Mouse (Mus musculus): ENCODE data around the gene Bax. TPM values are rescaled to one million over a fixed set of nuclear protein-coding genes. Genes with fewer than 3 reads are reported as not detected.
"Not testable (repeated sequence)": the region's sequence is repeated elsewhere in the genome, so short reads cannot be mapped to it uniquely, and the experiment has no call there.

Bax gene
- total RNA-seq, 2 experiments from 2014 or later: 116 to 119 TPM

DNA sequence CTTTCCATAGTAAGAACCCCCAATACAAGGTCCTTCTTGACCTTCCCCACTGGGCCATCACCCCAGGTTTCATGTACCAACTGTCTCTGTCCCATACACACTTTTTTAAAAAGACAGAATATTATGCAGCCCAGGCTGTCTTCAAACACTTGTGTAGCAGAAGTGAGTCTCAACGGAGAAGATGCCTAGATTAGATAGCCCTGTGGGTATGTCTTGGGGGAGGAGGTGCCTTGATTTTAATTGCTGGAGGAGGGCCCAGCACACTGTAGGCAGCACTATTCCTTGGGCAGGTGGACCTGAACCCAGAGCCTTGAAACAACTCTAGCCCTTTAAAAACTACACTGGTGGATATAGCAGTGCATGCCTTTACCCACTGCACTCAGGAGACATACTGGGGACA is 15.5 kb upstream of the Bax start:
- DNase-seq: no peak
- intact Hi-C loops (cut with DNase I): no loop called here

DNA sequence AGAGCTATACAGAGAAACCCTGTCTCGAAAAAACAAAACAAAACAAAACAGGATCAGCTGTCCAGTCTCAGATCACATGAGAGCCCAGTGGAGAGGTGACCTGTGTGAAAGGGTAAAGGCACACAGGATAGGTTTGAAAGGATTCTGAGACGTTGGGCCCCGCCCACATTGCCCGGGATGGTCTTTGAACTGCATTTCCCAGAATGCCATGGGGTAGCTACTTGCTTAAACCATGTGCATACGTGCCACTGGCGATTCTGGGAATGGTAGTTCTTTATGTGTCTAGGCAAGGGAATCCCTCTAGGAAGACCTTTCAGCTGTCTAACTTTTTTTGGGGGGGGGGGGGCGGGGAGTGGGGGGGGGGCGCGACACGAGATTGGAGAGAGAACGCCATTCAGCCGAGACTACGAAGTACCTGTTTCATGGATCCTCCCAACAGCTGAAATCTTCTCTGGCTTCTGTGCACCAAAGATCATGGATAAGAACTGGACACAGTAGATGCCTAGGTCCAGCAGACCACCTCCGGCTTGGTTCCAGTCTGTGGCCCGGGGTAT is 14.8 kb upstream of the Bax start, which contains the start of gene Tulp2:
TSS of gene Tulp2 (plus strand) at position 504 of the 554 bp plus-strand sequence.
- intact Hi-C loops (cut with DNase I): no loop called here
- DNase-seq: peak; percentile 52

DNA sequence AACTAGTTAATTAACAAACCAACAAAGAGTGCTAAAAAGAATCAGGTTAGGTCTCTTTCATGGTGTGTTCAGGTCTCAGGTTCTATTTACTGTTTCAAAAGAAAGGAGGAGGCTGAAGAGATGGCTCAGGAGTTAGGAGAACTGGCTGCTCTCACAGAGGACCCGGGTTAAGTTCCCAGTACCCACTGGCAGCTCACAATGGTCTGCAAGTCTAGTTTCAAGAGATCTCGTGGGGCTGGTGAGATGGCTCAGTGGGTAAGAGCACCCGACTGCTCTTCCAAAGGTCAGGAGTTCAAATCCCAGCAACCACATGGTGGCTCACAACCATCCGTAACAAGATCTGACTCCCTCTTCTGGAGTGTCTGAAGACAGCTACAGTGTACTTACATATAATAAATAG is 13.6 kb upstream of the Bax start:
- DNase-seq; intact Hi-C loops (cut with DNase I): not testable (repeated sequence)

DNA sequence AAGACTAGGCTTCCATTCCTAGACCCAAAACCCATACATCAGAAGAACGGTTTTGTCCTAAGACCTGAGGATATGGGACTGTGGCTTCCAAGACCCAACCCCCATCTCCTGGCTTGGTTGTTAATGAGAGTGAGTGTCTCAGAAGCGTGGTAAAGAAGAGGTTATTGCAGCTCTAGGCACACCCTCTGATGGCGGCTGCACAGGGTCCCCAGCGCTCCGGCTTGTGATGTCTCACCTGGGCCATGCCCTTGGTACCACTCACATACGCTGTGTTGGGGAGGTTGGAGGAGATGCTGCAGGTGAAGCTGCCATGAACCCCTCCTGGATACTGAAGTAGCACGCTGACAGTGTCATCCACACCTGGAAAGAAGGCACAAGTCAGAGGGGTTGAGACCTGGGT is 12.1 kb upstream of the Bax start:
- intact Hi-C loops (cut with DNase I): loop anchor here (5.0 kb wide), 1 partner anchor 84 kb away; no protein-coding TSS in a partner anchor
- no peak for DNase-seq

DNA sequence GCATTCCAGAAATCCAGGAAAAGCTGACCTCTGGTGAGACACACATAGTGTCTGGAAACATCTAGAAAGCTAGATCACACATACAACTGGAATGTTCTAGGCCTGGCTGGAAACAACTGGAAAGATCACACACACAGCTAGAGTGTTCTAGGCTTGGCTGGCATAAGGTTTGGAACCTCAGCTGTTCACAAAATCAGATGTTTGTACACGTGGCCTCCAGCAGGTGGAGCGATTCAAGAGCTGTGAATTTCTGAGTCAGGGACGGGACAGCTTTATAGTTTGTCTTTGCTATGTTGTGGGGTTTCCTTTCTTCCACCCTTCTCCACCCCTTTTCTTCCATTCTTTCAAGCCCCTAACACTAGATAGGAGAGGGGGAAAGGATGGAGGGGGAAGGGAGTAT is 10.3 kb upstream of the Bax start:
- DNase-seq: peak; percentile 62
- intact Hi-C loops (cut with DNase I): loop anchor here (5.0 kb wide), 1 partner anchor 85 kb away; no protein-coding TSS in a partner anchor

DNA sequence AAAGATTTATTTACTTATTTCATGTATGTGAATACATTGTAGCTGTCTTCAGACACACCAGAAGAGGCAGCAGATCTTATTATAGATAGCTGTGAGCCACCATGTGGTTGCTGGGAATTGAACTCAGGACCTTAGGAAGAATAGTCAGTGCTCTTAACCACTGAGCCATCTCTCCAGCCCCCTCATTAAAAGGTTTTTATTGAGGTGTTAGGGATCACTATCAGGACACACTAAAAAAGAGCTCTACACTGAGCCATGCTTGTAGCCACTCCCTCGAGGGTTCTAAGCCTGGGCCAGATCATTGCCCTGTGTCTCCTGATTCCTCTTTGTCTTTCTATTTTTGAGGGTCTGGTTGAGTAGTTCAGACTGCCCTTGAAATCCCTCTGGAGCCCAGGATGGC is 9.8 kb upstream of the Bax start:
- intact Hi-C loops (cut with DNase I): loop anchor here (5.0 kb wide), 1 partner anchor 86 kb away; no protein-coding TSS in a partner anchor
- no peak for DNase-seq

DNA sequence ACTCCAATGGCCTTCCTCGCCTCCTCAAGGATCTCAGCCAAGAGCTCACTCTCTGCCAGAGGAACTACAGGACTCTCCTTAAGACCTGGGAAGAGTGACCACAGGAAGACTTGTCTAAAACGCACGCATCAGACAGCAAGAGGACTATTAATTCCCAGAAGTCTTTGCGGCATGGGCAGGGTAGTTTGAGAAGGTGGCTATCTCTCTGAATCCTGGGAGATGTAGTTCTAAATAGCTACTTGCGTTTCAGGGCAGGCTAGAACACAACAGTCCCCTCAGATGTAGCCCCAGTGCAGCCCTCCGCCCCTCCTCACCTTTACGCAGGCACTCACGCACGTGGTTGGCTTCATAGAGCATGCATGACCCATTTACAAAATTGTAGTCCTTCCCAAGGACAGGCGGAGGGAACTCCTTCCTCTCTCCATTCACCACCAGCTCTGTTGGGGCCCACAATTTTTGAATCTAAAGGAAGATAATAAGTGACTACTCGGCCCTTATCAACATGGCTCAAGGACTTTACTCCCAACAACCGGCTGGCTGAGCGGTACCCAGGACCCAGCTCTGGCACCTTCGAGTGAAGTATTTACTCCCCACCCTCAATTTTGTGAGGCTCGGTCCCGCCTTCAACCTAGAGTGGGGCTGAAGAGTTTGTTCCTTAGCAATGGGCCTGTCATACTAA is 8.7 kb upstream of the Bax start:
- no peak for DNase-seq
- intact Hi-C loops (cut with DNase I): loop anchor here (5.0 kb wide), 1 partner anchor 87 kb away; no protein-coding TSS in a partner anchor

DNA sequence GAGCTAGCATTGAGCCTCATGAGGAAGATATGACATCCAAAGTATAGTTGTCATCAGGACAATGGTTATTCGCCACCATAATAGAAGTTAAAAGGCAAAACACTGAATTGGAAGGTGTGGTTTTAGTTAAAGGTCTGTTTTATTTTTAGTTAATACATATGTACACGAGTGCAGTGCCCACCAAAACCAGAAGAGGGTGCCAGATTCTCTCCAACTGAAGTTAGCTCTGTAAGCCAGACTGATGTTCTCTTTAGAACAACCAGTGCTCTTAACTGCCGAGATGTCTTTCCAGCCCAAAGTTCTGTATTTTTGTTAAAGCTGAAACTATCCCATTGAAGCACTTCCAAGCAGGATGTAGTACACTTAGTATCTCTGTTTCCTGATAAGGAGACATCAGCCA is 4.2 kb upstream of the Bax start:
- DNase-seq: peak; percentile 64
- intact Hi-C loops (cut with DNase I): no loop called here

DNA sequence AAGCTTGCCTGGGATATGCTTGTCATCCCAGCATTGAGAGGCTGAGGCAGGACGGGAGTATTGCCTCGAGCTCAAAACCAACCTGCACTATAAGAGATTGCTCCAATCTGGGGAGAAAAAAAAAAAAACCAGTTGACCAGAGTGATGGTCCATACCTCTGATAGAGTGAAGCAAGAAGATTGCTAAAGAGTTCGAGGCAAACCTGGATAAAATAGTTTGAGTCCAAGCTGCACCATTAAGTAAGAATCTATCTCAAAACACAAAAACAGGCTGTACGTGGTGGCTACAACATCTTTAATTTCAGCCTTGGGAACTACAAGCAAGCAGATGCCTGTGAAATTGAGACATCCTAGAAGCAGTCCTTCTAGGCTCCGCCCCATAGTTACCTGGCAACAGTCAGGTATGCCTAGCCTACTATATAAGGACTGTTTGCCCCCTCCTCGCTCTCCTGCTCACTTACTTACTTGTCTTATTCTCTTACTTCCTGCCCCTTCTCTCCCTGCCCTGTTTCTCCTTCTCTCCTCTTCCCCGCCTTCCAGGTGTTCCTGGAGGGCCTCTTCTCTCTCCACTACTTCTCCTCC is 482 bp upstream of the Bax start:
- DNase-seq: no peak
- intact Hi-C loops (cut with DNase I): no loop called here

DNA sequence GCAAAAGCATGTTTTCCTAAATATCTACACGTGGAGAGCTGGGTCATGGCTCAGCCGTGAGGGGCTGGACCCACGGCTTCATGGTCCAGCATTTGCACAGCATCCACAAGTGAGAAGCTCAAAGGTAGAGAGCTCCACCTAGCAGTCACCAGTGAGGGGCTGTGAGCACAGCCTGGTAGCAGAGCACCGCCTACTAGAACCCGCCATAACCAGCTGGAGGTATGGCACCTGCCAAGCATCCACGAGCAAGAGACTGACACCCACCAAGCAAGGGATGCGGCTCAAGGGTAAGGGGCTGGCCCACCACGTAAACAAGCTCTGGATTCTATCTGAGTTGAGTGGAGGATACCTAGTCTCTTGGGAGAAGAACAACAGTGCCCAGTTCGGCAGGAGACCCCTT is 1.1 kb downstream of the Bax start:
- DNase-seq: no peak
- intact Hi-C loops (cut with DNase I): no loop called here

DNA sequence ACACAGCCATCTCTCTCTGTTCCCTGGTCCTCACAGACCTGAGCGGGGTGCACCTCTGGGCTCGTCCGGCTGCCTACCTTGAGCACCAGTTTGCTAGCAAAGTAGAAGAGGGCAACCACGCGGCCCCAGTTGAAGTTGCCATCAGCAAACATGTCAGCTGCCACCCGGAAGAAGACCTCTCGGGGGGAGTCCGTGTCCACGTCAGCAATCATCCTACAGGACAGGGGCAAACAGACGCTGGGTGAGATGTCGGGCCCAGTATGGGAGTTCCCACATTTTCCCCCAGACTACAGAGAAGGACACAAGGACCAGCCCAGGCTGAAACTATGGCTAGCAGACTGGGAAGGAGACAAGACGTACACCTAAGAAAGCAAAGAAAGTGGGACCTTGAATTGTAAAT is 1.6 kb downstream of the Bax start:
- DNase-seq: no peak
- intact Hi-C loops (cut with DNase I): no loop called here

DNA sequence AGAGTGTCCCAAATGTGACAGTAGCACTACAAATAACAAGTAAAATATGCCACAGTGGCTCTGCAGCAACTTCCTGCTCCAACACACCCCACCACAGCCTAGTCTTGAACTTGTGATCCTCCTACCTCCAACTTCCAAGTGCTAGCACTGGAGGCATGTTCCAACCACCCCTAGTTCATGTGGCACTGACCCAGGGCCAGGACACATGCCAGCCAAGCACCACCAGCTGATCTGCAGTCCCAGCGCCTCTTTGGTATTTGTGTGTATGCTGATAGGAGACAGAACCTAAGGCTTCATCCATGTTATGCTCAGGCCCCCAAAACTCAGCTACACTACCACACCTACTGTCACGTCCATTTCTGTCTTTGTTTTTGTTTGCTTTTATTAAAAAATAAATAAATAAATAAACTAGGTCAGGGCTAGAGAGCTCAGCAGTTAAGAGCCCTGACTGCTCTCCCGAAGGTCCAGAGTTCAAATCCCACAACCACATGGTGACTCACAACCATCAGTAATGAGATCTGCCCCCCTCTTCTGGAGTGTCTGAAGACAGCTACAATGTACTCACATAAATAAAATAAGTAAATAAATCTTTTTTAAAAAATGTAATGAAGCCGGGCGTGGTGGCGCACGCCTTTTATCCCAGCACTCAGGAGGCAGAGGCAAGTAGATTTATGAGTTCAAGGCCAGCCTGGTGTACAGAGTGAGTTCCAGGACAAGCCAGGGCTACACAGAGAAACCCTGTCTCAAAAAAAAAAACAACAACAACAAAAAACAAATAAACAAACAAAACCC is 2.5 kb downstream of the Bax start:
- no peak for DNase-seq
- intact Hi-C loops (cut with DNase I): no loop called here

DNA sequence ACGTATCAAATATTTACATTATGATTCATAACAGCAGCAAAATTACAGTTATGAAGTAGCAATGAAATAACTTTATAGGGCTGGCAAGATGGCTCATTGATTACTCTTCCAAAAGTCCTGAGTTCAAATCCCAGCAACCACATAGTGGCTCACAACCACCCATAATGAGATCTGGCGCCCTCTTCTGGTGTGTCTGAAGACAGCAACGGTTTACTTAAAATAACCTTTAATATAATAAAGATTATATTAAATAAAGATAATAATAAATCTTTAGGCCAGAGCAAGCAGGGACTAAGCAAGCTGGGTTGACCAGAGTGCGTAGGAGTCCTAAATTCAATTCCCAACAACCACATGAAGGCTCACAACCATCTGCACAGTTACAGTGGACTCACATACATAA is 3.8 kb downstream of the Bax start:
- intact Hi-C loops (cut with DNase I); DNase-seq: not testable (repeated sequence)

DNA sequence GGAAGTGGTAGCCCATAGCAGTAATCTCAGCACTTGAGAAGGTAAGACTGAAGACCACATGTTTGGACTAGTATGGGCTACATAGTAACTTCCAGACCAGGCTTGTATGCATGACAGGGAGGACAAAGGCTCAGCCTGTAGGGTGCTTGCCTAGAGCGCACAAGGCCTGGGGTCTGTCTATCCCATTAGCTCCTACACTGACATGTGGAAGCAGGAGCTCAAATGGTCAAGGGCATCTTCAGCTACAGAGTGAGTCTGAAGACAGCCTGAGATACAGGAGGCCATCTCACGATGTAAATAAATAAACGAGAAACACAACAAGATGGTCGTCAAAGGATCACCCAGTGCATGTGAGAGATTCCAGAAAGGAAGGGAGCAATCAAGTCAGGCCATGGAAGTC is 4.4 kb downstream of the Bax start:
- no peak for DNase-seq
- intact Hi-C loops (cut with DNase I): no loop called here

DNA sequence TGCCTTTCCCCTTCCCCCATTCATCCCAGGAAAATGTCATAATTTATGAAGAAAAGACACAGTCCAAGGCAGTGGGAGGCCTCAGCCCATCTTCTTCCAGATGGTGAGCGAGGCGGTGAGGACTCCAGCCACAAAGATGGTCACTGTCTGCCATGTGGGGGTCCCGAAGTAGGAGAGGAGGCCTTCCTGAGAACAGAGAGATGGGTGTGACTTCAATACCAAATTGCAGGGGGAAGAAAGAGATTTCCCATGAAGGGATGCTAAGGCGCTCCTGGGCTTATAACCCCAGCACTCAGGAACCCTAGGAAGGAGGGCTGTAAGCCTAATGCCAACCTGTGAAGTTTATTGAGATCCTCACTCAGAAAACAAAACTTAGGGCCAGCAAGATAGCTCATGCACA is 4.9 kb downstream of the Bax start:
- no peak for DNase-seq
- intact Hi-C loops (cut with DNase I): no loop called here

DNA sequence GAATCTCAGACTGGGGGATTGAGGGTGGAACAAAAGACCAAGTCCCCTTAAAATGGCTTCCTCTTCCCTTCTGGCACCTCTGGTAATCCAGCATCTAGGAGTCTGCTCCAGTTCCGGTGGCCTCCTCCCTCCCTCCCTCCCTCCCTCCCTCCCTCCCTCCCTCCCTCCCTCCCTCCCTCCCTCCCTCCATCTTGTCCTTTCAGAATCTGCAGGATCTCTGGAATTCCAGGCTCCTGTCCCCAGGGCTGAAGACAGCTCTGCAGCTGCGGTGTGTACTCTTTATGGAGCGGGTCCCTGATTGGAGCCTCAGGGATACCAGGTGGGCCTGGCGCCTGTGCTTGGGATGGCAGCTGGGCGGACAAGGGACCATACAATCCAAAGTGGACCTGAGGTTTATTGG is 5.4 kb downstream of the Bax start:
- no peak for DNase-seq
- intact Hi-C loops (cut with DNase I): no loop called here

DNA sequence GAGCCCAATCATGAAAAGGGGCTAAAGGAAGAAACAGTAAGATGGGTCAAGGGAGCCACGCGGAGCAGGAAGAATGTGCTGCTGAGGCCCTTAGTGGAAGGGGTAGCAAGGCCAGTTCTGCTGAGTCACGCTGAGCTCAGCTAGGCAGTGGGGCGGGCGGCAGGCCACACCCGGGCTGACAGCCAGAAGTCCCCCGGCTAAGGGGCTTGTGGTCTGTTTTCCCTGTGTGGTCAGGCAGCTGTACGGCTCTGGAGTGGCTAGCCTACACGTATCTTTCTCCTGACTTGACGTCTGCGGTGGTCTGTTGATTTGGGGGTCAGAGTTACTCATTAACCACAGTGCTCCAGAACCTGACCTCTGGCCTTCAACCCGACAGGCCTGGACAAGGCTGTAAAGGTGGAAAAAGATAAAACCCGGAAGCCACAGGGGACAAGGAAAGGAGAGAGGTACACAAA is 5.8 kb downstream of the Bax start:
- intact Hi-C loops (cut with DNase I): no loop called here
- DNase-seq: peak; percentile 73

DNA sequence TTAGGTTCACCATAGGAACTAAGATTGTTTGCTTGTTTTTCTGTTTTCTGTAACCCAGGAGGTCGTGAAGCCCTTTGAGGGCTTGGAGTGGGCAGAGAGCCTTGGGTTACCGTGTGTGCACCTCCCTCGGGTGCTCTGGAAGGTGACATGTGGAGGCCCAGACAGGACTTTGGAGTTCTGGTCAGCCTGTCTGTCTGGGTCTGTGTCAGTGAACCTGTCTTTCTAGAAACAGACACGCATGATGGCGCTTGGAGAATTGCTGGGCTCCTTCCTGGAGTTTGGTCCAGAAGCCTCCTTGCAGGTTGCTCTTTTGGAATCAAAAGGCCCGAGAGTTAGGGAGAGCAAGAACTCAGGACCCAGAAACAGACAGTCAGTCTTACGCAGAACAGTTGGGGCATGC is 6.3 kb downstream of the Bax start:
- no peak for DNase-seq
- intact Hi-C loops (cut with DNase I): no loop called here

DNA sequence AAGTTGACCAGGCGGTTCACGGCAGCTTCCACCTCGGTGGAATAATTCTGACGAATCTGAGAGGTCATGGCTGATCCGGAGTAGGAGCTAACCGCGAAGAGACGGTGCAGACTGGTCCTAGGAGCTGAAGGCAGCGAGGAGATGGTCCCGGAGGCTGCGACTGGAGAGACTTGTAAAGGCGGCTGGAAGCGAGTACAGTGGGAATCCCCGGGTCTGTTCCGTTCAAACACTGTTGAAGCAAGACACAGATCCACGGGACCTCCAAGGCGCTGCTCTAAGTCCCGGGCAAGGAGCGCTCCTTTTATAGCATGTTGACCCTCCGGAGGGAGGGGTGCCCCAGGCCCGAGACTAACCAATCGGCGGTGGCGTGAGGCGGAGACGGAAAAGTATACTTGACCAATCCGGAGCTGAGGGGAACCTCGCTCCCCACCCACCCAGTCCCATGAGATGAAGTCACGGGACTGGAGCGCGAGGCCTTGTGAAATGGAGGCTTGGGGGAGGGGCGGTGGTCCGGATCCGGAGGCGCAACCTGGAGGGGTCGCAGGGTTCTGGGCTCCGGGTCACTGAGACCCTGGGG is 7.0 kb downstream of the Bax start, which contains the start of gene Ftl1:
TSS of gene Ftl1 (minus strand) at position 321 of the 577 bp plus-strand sequence.
- intact Hi-C loops (cut with DNase I): not testable (repeated sequence)
- peak; percentile 99 for DNase-seq

DNA sequence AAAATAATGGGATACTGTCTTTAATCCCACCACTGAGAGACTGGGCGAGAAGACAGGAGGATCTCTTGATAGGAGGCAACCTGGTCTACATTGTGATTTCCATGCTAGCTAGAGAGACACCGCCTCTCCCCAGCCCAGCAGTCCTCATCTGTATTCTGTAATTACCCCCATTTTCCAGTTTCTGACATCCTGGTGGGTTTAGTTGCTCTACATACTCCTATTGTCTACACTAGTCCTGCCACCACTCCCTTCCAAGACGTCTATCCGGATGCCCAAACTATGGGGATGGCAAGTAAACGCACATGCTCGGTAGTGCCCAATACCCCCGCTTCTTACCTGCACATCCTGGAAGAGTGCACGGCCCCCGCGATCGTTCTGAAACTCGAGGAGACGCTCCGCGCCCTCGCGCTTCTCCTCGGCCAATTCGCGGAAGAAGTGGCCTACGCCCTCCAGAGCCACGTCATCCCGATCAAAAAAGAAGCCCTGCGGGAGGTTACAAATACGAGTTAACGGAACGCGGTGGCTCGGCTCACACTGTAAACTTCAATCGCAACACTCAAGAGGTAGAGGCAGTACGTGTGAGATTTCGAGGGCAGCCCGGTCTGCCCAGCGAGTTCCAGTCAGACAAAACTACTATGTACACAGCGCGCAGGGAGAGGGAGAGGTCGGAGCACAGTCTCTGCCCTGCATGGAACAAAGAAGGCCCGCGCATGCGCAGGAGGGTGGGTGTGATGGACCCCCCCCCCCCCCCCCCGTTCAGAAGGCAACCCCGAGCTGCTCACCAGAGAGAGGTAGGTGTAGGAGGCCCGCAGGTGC is 7.7 kb downstream of the Bax start:
- intact Hi-C loops (cut with DNase I): no loop called here
- DNase-seq: peak; percentile 93
